ENCODE assay signal across 8 mouse cellular contexts in genomic region chr2:165112149-165112548, GRCm38 (mm10). TPM values are rescaled to one million over a fixed set of nuclear protein-coding genes. Genes with fewer than 3 reads are reported as not detected.
A peak's percentile ranks its signal among the peaks of the same experiment; 100 is the strongest.
DNase-seq lines count a peak whose midpoint lies in the region; ATAC-seq and TF ChIP-seq lines count a peak whose summit lies in the region.

No protein-coding gene starts in this region.

- H3K4me1 ChIP-seq in E14TG2a.4 (replicated peaks; ENCODE audit: low read depth, low read length), result peaks cover 59% of the 10 kb centered on the region
- peaks cover 5% of the 10 kb centered on the region for H3K4me1 ChIP-seq in forebrain, embryonic 16.5 days (replicated peaks; ENCODE audit: control insufficient read depth, insufficient read depth, low read length)
- peaks cover 60% of the 10 kb centered on the region for H3K4me1 ChIP-seq in hindbrain, embryonic 10.5 days (replicated peaks)

- H3K27ac ChIP-seq in forebrain, embryonic 16.5 days (ENCODE audit: low read length), result no peak overlapping the region
- peak overlapping the region; percentile 47 for H3K27ac ChIP-seq in hindbrain, embryonic 10.5 days

- no peaks in the 10 kb centered on the region for H3K36me3 ChIP-seq in E14TG2a.4 (ENCODE audit: insufficient read depth, low read length)
- no peaks in the 10 kb centered on the region for H3K36me3 ChIP-seq in forebrain, embryonic 16.5 days (ENCODE audit: control insufficient read depth, insufficient read depth)
- H3K36me3 ChIP-seq in hindbrain, embryonic 10.5 days, result no peaks in the 10 kb centered on the region

- peak overlapping the region; percentile 72 for H3K4me3 ChIP-seq in E14TG2a.4 (replicated peaks; ENCODE audit: low read length)
- 0 out of 2 replicates have a peak overlapping the region, but pooled peaks have one; percentile 0 for H3K4me3 ChIP-seq in forebrain, embryonic 16.5 days (replicated peaks; ENCODE audit: low read length)
- H3K4me3 ChIP-seq in hindbrain, embryonic 10.5 days, result peak overlapping the region; percentile 31

- TF ChIP-seq CTCF in E14TG2a.4 (conservative IDR thresholded peaks at IDR 0.05; ENCODE audit: low read length), result no peak

- peak overlapping the region; percentile 3; the same call in 1 of the 2 replicates for H3K4me2 ChIP-seq in forebrain, embryonic 16.5 days (ENCODE audit: low read length)

- no peak overlapping the region; the same call in 1 of the 2 replicates for H3K9ac ChIP-seq in forebrain, embryonic 16.5 days (replicated peaks; ENCODE audit: low read depth, low read length)

- no peaks in the 10 kb centered on the region for H3K9me3 ChIP-seq in E14TG2a.4 (ENCODE audit: low read length)
- no peaks in the 10 kb centered on the region for H3K9me3 ChIP-seq in forebrain, embryonic 16.5 days (ENCODE audit: control insufficient read depth, low read length)
- no peaks in the 10 kb centered on the region for H3K9me3 ChIP-seq in hindbrain, embryonic 10.5 days

- WGBS in forebrain, embryonic 16.5 days, result under 1% methylated on average over 54 of the region's 54 CpGs
- 1% methylated on average over 54 of the region's 54 CpGs for WGBS in hindbrain, embryonic 10.5 days

- DNase-seq in cerebellum, adult 11-12 months, result peak; percentile 66
- DNase-seq in hindbrain, embryonic 10.5 days (ENCODE audit: low spot score), result peak; percentile 88
- DNase-seq in layer of hippocampus, adult 9-10 months (ENCODE audit: low spot score), result peak; percentile 33
- DNase-seq in lung, postnatal 10 days, result peak; percentile 90
- peak; percentile 86 for DNase-seq in ovary, postnatal 14 days (ENCODE audit: low spot score)
- peak; percentile 81 for DNase-seq in thymus, postnatal 0 days (ENCODE audit: low spot score)

- H3K27me3 ChIP-seq in E14TG2a.4 (ENCODE audit: insufficient read depth, low read length), result peaks cover 90% of the 10 kb centered on the region
- H3K27me3 ChIP-seq in forebrain, embryonic 16.5 days (replicated peaks; ENCODE audit: control insufficient read depth, insufficient read depth, low read length), result peaks cover 16% of the 10 kb centered on the region; the same call in 1 of the 2 replicates
- H3K27me3 ChIP-seq in hindbrain, embryonic 10.5 days (ENCODE audit: insufficient read depth, poor library complexity, severe bottlenecking), result peaks cover 100% of the 10 kb centered on the region

- ATAC-seq in forebrain, embryonic 16.5 days, result peak; percentile 70

RNA-seq across cellular contexts. Expression of gene 1700025C18Rik, which starts 21.6 kb away (rescaled TPM):
- not detected in 2 replicates for polyA plus RNA-seq in forebrain, embryonic 16.5 days (2015; fragmentation: Nextera tagmentation; extraction: Ambion mirVana)
- polyA plus RNA-seq in hindbrain, embryonic 10.5 days (2016; fragmentation: Nextera tagmentation; extraction: Ambion mirVana), result not detected in 2 replicates
- not detected in 2 replicates for polyA plus RNA-seq in thymus, postnatal 0 days (2015; fragmentation: Nextera tagmentation; extraction: Ambion mirVana)

RNA-seq across cellular contexts. Expression of gene Cd40, which starts 56.7 kb away (rescaled TPM):
- 5.0 and 6.2 TPM in 2 replicates for polyA plus RNA-seq in forebrain, embryonic 16.5 days (2015; fragmentation: Nextera tagmentation; extraction: Ambion mirVana)
- polyA plus RNA-seq in hindbrain, embryonic 10.5 days (2016; fragmentation: Nextera tagmentation; extraction: Ambion mirVana), result 7.2 and 8.1 TPM in 2 replicates
- polyA plus RNA-seq in thymus, postnatal 0 days (2015; fragmentation: Nextera tagmentation; extraction: Ambion mirVana), result 29.6 and 31.4 TPM in 2 replicates

Comparison
In these comparisons a context has a peak if more than half of its experiments do, and no peak if none do; other contexts are left out.
1. H3K4me3 ChIP-seq: peak in every context shown above with its lines; median percentile 72 in E14TG2a.4; 31 in hindbrain, embryonic 10.5 days; 0 in forebrain, embryonic 16.5 days.
2. DNase-seq: peak in every context shown above with its lines; median percentile 90 in lung, postnatal 10 days; 88 in hindbrain, embryonic 10.5 days; 86 in ovary, postnatal 14 days; 81 in thymus, postnatal 0 days; 66 in cerebellum, adult 11-12 months; 33 in layer of hippocampus, adult 9-10 months.